Mouse (Mus musculus): ENCODE results near the gene Cpeb4.
"Not testable (repeated sequence)": the region's sequence is repeated elsewhere in the genome, so short reads cannot be mapped to it uniquely, and the experiment has no call there.

The Cpeb4 gene

DNA sequence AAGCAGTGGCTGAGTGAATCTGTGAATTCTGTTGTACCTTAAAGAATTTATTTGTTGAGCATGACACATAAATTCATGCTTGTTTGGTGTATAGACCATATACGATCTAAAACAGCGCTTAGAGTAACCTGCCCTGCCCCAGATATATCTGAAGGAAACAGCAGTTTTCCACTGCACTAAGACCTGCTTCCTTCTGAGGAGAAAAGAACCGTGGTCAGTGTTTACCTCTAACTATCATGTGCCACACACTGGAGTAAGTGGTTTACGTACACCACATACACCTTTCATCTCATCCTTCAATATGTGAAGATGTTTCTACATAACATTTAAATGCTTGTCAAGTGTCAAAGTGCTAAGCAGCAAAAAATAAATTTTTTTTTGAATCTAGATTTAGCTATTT, 102.1 kb downstream of the Cpeb4 start:
- DNase-seq (ENCODE audit: low read depth, low spot score), result no peak

DNA sequence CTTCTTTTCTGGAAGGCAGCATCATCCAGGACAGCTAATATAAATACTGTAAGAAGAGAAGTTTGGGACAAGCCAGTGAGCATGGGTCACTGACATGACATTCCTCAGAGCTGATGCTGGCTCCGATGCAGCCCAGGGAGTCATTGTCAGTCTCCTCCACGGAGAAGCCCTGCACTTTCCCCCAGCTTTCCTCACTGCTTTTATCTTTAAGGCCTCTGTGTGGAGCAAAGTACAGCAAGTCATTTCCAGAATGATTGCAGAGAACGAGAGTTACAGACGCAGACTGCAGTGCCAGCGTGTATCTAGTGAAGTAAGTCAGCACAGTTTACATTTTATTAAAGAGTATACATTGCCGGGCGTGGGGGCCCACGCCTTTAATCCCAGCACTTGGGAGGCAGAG, 102.8 kb downstream of the Cpeb4 start:
- no peak for DNase-seq (ENCODE audit: low read depth, low spot score)

DNA sequence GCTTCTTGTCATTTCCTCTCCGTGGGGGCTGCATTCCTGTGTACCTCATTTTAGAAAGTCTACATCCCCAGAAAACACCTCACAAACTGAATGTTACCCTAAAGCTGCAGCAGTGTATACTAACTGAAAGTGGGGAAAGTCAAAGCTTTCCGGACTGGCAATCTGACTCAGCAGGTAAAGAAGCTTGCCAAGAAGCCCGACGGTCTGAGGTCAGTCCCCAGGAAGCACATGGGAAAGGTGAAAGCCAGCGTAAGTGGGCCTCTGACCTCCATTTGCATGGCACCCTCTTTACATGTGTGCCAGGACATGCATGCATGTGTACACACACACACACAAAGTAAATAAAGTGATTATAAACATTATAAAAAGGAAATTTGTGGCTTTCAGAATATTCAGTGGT, 103.7 kb downstream of the Cpeb4 start:
- DNase-seq (ENCODE audit: low read depth, low spot score), result no peak

- no peak for DNase-seq (ENCODE audit: low read depth, low spot score)
These were observed 104.1 kb downstream of the Cpeb4 start for GRCm38 (mm10) chr11:31976137-31976536.

DNA sequence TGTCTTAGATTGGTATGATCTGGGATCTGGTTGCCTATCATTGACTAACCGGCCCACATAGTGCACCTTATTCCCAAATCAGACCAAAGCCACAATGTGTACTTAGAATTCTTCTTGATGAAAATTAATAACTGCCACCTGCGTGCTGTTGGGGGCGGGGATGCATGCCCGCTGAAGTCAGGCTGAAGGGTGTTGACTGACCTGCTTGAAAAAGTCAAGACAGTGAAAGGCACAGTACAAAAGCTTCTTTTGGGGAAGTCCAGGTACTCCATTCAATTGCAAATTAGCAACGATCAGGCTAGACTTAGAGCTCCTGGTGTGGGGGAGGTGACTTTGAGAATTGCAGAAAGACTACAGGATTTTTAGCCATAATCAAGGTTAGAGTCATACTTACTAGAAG, 108.1 kb downstream of the Cpeb4 start:
- DNase-seq (ENCODE audit: low read depth, low spot score), result not testable (repeated sequence)

DNA sequence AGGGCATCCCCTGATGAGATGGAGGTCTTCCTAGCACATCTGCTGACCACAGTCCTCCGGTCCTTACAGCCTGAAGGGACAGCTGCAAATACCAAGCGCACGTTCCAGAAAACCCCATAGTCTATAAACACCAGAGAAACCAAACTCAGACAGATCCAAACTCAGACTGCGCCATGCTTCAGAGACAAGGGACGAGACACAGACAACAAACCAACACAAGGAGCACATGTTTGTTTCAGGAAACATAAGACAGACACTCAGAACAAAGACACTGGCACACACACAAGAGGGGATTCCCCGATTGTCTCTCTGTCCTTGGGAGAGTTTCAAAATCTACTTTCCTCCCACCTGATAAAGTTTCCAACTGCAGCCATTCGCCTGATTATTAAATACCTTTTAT, 109.8 kb downstream of the Cpeb4 start:
- DNase-seq (ENCODE audit: low read depth, low spot score), result no peak

DNA sequence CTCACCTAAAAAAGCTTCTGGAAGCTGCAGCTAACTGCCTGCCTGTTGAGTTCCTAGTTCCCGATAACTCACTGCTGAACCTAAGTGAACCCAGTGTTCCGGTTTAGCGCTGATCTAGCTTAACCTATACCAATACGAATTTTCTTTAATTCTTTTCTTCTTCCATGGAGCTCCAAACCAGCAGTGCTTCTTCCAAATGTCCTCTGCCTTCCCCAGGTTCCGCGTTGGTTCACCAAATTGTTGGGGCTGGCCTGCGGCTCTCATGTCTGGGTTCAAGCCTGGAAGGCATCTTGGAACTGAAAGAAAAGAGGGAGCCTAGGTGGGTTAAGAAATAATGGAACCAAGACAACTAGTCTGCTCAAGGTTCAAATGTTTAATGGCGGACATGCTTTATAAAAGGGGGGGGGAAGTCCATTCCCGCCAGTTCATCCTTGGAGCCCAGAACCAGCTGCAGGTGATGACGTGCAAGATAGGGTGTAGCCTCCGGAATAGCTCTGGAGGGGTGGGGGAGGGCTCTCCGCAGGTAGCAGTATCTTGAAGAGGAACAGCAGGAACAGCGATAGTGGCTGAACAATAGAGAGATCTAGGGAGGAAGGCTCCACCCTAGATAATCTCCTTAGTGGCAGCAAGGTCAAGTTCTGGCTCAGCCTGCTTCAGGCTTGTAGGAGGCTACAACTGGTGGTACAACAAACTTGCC, 110.4 kb downstream of the Cpeb4 start:
- not testable (repeated sequence) for DNase-seq (ENCODE audit: low read depth, low spot score)

DNA sequence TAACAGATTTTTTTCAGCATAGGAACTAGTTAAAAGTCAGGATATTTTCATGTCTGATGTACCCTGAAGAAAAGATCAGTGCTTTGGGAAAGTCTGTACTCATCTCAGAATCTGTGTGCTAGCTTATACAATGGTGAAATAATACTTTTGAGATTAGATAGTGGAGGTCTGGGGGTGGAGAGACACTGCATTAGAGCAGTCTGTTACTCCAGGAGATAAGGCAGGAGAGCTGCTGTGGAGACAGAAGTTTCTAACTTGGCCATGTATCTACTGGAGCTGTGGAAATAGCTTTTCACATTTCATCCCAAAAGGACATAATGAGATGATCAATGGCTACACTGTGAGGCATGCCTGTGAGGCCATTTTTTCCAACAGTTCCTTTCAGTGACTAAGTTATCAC, 111.2 kb downstream of the Cpeb4 start:
- no peak for DNase-seq (ENCODE audit: low read depth, low spot score)

GRCm38 (mm10) chr11:31984786-31985185, 112.8 kb downstream of the Cpeb4 start:
- DNase-seq (ENCODE audit: low read depth, low spot score), result no peak
